Mouse (Mus musculus) MEL (cell line): ENCODE results near the gene Samsn1.

Experiments used
- CTCF ChIP-seq, 3 experiments: IDR thresholded peaks in 2 of 3; conservative IDR thresholded peaks in 1 of 3; 2 replicates each; pipeline ENCODE4 v1.5.1; 2011 to 2012; ENCODE audit warnings: low read length in 3 of 3, low read depth in 2 of 3, mild to moderate bottlenecking in 2 of 3, improper control_type of control experiment in 1 of 3, inconsistent platforms in 1 of 3, mixed read lengths in 1 of 3, moderate library complexity in 1 of 3; ENCODE audit not compliant: control insufficient read depth in 1 of 3, insufficient read depth in 1 of 3, poor library complexity in 1 of 3, severe bottlenecking in 1 of 3
- GABPA ChIP-seq: IDR thresholded peaks from 2 replicates; pipeline ENCODE4 v1.6.1; 2012; ENCODE audit warnings: low read depth, mild to moderate bottlenecking, inconsistent platforms, low read length, improper control_type of control experiment, moderate library complexity
- GATA1 ChIP-seq: IDR thresholded peaks from 2 replicates; pipeline ENCODE4 v1.6.1; 2011; ENCODE audit warnings: low read depth, low read length, improper control_type of control experiment
- MAFK ChIP-seq: IDR thresholded peaks from 2 replicates; pipeline ENCODE4 v1.6.1; 2011; ENCODE audit warnings: low read depth, mild to moderate bottlenecking, low read length, improper control_type of control experiment, borderline replicate concordance
- MAX ChIP-seq: IDR thresholded peaks from 2 replicates; pipeline ENCODE4 v1.6.1; 2011; ENCODE audit warnings: low read length, improper control_type of control experiment
- MAZ ChIP-seq: IDR thresholded peaks from 2 replicates; pipeline ENCODE4 v1.6.1; 2012; ENCODE audit warnings: low read depth, mild to moderate bottlenecking, inconsistent platforms, low read length, improper control_type of control experiment
- TBP ChIP-seq: IDR thresholded peaks from 2 replicates; pipeline ENCODE4 v1.8.0; 2011; ENCODE audit warnings: low read depth, low read length, improper control_type of control experiment
- UBTF ChIP-seq: IDR thresholded peaks from 2 replicates; pipeline ENCODE4 v1.6.1; 2012; ENCODE audit warnings: low read depth, mild to moderate bottlenecking, inconsistent platforms, low read length, improper control_type of control experiment, moderate library complexity, borderline replicate concordance; ENCODE audit not compliant: insufficient read depth
- USF1 ChIP-seq: IDR thresholded peaks from 2 replicates; pipeline ENCODE4 v1.6.1; 2014; ENCODE audit warnings: low read depth, mild to moderate bottlenecking, inconsistent platforms, low read length, improper control_type of control experiment, moderate library complexity
- ZKSCAN1 ChIP-seq: IDR thresholded peaks from 2 replicates; pipeline ENCODE4 v1.6.1; 2012; ENCODE audit warnings: low read depth, mild to moderate bottlenecking, inconsistent platforms, low read length, improper control_type of control experiment, moderate library complexity

DNA sequence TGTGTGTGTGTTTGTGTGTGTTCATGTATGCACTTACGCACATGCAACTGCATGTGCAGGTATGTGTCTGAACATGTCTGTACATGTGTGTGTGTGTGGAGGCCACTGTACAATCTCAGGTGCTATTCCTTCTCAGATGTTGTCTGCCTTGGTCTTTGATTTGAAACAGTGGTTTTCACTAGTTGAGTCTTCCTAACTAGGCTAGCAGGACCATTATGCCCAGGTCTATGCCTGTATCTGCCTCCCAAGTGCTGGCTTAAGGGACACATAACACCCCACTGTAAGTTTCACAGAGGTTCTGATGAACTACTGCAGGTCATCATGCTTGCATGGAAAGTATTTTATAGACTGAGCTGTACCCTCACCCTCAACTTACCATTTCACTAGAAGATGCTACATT lies 115.8 kb downstream of the Samsn1 start:
- TF ChIP-seq MAFK: no peak
- TF ChIP-seq TBP: no peak
- no peak for TF ChIP-seq UBTF
- TF ChIP-seq GATA1: no peak
- no peak for TF ChIP-seq MAZ
- no peak for TF ChIP-seq USF1
- TF ChIP-seq CTCF (IDR thresholded peaks at IDR 0.05 in 2 of 3, conservative IDR thresholded peaks at IDR 0.05 in 1 of 3; ENCODE audit: control insufficient read depth in 1 of 3, insufficient read depth in 1 of 3, low read depth in 2 of 3, low read length in 3 of 3, poor library complexity in 1 of 3, severe bottlenecking in 1 of 3): no peak
- no peak for TF ChIP-seq GABPA
- no peak for TF ChIP-seq MAX
- no peak for TF ChIP-seq ZKSCAN1
